ENCODE assay signal across 9 mouse cellular contexts in genomic region chr6:140424201-140424990, GRCm38 (mm10). TPM values are rescaled to one million over a fixed set of nuclear protein-coding genes. Genes with fewer than 3 reads are reported as not detected.
A peak's percentile ranks its signal among the peaks of the same experiment; 100 is the strongest.
DNase-seq lines count a peak whose midpoint lies in the region; ATAC-seq lines count a peak whose summit lies in the region.
"Had no signal": no experiment of that assay in that cellular context is flagged by ENCODE, and none has a peak within 500 bp of the region (broad histone marks: within the 10 kb centered on the region; RNA-seq: fewer than 3 reads in every experiment).

No protein-coding gene starts in this region.

- H3K4me3 ChIP-seq in liver, embryonic 13.5 days (replicated peaks) = peak overlapping the region; percentile 74
- peak overlapping the region; percentile 92 for H3K4me3 ChIP-seq in neural tube, embryonic 11.5 days (ENCODE audit: low read depth, low read length)

- H3K27ac ChIP-seq in liver, embryonic 13.5 days = peak overlapping the region; percentile 50
- H3K27ac ChIP-seq in neural tube, embryonic 11.5 days (ENCODE audit: low read depth, low read length) = peak overlapping the region; percentile 90

- H3K9ac ChIP-seq in liver, embryonic 13.5 days = peak overlapping the region; percentile 78
- peak overlapping the region; percentile 99 for H3K9ac ChIP-seq in neural tube, embryonic 11.5 days (ENCODE audit: low read length)

- H3K4me1 ChIP-seq in liver, embryonic 13.5 days (replicated peaks) = peaks cover 5% of the 10 kb centered on the region; the same call in 1 of the 2 replicates
- H3K4me1 ChIP-seq in neural tube, embryonic 11.5 days (ENCODE audit: control insufficient read depth, insufficient read depth, low read length) = peaks cover 6% of the 10 kb centered on the region; the same call in 1 of the 2 replicates

- peak overlapping the region; percentile 77 for H3K4me2 ChIP-seq in liver, embryonic 13.5 days
- H3K4me2 ChIP-seq in neural tube, embryonic 11.5 days (ENCODE audit: low read depth) = peak overlapping the region; percentile 77

- H3K36me3 ChIP-seq in liver, embryonic 13.5 days = 0 out of 2 replicates have a peak, but pooled peaks cover 6% of the 10 kb centered on the region
- no peaks in the 10 kb centered on the region for H3K36me3 ChIP-seq in neural tube, embryonic 11.5 days (ENCODE audit: control insufficient read depth, insufficient read depth, low read length)

- H3K9me3 ChIP-seq in liver, embryonic 13.5 days (replicated peaks) = no peaks in the 10 kb centered on the region
- no peaks in the 10 kb centered on the region for H3K9me3 ChIP-seq in neural tube, embryonic 11.5 days (ENCODE audit: control insufficient read depth, low read length)

- ATAC-seq in liver, embryonic 13.5 days (ENCODE audit: low read depth) = peak; percentile 62
- peak; percentile 73 for ATAC-seq in neural tube, embryonic 11.5 days (ENCODE audit: insufficient read depth, low FRiP score, low TSS enrichment)

- under 1% methylated on average over 63 of the region's 72 CpGs for WGBS in liver, embryonic 13.5 days (ENCODE audit: insufficient replicate concordance)
- WGBS in neural tube, embryonic 11.5 days = 0% methylated on average over 63 of the region's 72 CpGs

- peak; percentile 49 for DNase-seq in kidney, adult 11 months
- no peak for DNase-seq in kidney, postnatal 14 days
- peak; percentile 22 for DNase-seq in embryo, embryonic 11.5 days (ENCODE audit: low read depth, low spot score)
- peak; percentile 26 to 64 for DNase-seq in heart, adult 18-20 months
- DNase-seq in kidney, adult 8-10 months = peak; percentile 28 to 30
- DNase-seq in liver, embryonic 13.5 days = peak; percentile 9
- peak; percentile 67 for DNase-seq in neural tube, embryonic 11.5 days (ENCODE audit: low spot score)
- DNase-seq in testis, postnatal 10 days (ENCODE audit: low spot score) = peak; percentile 62

- H3K27me3 ChIP-seq in liver, embryonic 13.5 days = peaks cover 26% of the 10 kb centered on the region
- H3K27me3 ChIP-seq in neural tube, embryonic 11.5 days (ENCODE audit: control insufficient read depth, insufficient read depth, low read length) = no peaks in the 10 kb centered on the region
- H3K27me3 ChIP-seq: CH12.LX had no signal

RNA-seq across cellular contexts. Expression of gene Plekha5, which starts 0.5 kb away (rescaled TPM):
- 10 to 100 TPM; 21.5 to 28.3 TPM for total RNA-seq in heart, adult 18-20 months (2021)
- 4.8 and 6.3 TPM in 2 replicates for polyA plus RNA-seq in liver, embryonic 13.5 days (2015; fragmentation: Nextera tagmentation; extraction: Ambion mirVana)
- polyA plus RNA-seq in neural tube, embryonic 11.5 days (2014; fragmentation: Nextera tagmentation; extraction: Ambion mirVana) = 49.0 and 52.0 TPM in 2 replicates
